Mouse (Mus musculus) intestine, postnatal 0 days (tissue): Measurements from ENCODE around the gene Dcaf10. TPM values are rescaled to one million over a fixed set of nuclear protein-coding genes. Genes with fewer than 3 reads are reported as not detected.
A peak's percentile ranks its signal among the peaks of the same experiment; 100 is the strongest.

Experiments used
- ATAC-seq: fragments of 200-750 bp; cut with Nextera tagmentation; 2 replicates; pipeline ENCODE4 v1.8.0; 2017; ENCODE audit warnings: mild to moderate bottlenecking, moderate TSS enrichment, moderate library complexity
- H3K27ac ChIP-seq: fragments of 300-500 bp; sonication (generic); 2 replicates; pipeline ENCODE4 v1.5.1; 2014; ENCODE audit warnings: mild to moderate bottlenecking, low read depth, low read length, moderate library complexity
- H3K27me3 ChIP-seq: fragments of 300-500 bp; sonication (generic); replicated peaks from 2 replicates; pipeline ENCODE4 v1.6.1; 2014; ENCODE audit warnings: low read length, mixed read lengths; ENCODE audit not compliant: control insufficient read depth, insufficient read depth
- H3K36me3 ChIP-seq: fragments of 300-500 bp; sonication (generic); 2 replicates; pipeline ENCODE4 v1.6.1; 2014; ENCODE audit warnings: mild to moderate bottlenecking, moderate library complexity; ENCODE audit not compliant: control insufficient read depth, insufficient read depth
- H3K4me1 ChIP-seq: fragments of 300-500 bp; sonication (generic); replicated peaks from 2 replicates; pipeline ENCODE4 v1.6.1; 2014; ENCODE audit warnings: antibody characterized with exemption, low read length, mixed read lengths; ENCODE audit not compliant: control insufficient read depth, insufficient read depth
- H3K4me2 ChIP-seq: fragments of 300-500 bp; sonication (generic); replicated peaks from 2 replicates; pipeline ENCODE4 v1.6.1; 2014; ENCODE audit warnings: low read depth, mild to moderate bottlenecking, moderate library complexity
- H3K4me3 ChIP-seq: fragments of 300-500 bp; sonication (generic); 2 replicates; pipeline ENCODE4 v1.5.1; 2014; ENCODE audit warnings: low read depth, low read length
- H3K9ac ChIP-seq: fragments of 300-500 bp; sonication (generic); 2 replicates; pipeline ENCODE4 v1.6.1; 2014; ENCODE audit warnings: mild to moderate bottlenecking, low read depth, low read length
- H3K9me3 ChIP-seq: fragments of 300-500 bp; sonication (generic); 2 replicates; pipeline ENCODE4 v1.6.1; 2016; ENCODE audit warnings: mixed run types; ENCODE audit not compliant: control insufficient read depth
- CTCF ChIP-seq: sonication (generic); IDR thresholded peaks from 2 replicates; pipeline ENCODE4 v1.5.1; 2016; ENCODE audit warnings: low read depth, mild to moderate bottlenecking, control low read depth, antibody characterized with exemption, moderate library complexity
- WGBS: fragments of 180-500 bp; shearing (Covaris S2); extraction: QIAGEN DNeasy Blood & Tissue Kit; methylation state at CpG from one replicate; pipeline ENCODE4 v1.1.7; 2014; 5-methylcytosine and 5-hydroxymethylcytosine counted together
- microRNA-seq: library from miRNA; unstranded; fragments of <30 nt; microRNA quantifications from one replicate; pipeline ENCODE4, GENCODE M21; 2016
- polyA plus RNA-seq: library from polyadenylated mRNA; unstranded; fragments of >200 nt; fragmentation: Nextera tagmentation; extraction: Ambion mirVana; gene quantifications from 2 replicates; pipeline ENCODE4 v1.2.1, GENCODE M21; 2015

Dcaf10 gene
- polyA plus RNA-seq, 1 experiment from 2014 or later = 9.8 TPM

DNA sequence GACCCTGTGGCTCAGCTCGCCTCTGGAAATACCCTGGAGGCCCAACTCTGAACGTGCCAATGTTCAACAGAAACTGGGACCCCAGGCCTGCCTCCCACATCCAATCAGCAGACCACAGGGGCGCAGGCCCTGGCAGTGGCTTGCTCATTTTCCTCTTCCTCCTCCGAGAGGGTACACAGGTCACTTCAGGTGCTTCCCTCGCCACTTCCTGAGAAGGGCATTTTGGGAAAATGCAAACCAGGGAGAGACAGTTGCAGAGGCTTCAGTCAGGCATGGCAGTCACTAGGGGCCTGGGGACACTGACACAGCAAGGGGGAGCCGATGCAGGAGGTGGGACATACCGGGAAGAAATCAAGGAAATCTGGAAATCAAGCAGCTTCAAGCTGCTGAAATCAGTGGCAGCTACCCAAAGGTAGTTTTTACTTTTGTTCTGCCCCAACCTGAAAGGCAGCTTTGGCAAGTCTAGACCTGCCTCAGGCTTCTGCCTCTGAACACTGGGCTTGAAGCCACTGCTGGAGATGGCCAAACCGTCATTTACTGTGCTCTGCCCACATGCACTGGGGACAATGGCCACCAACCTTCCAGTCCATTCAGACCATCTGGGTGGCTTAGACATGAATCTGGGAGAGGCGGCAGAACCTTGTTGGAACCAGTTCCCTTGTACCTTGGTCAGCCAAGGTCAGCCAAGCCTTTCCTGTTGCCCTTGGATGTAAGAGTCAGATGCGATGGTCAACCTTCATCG, 79.8 kb downstream of the Dcaf10 start:
- Histone ChIP-seq H3K9ac (no peak overlapping the region), H3K9me3 (no peaks in the 10 kb centered on the region), H3K36me3 (peaks cover 11% of the 10 kb centered on the region), H3K4me3 (no peak overlapping the region), H3K27ac (no peak overlapping the region), H3K4me1 (peaks cover 9% of the 10 kb centered on the region), H3K4me2 (no peak overlapping the region), H3K27me3 (no peaks in the 10 kb centered on the region)
- WGBS = 82% methylated on average over 11 of the region's 11 CpGs
- no peak for ATAC-seq
- no peak for TF ChIP-seq CTCF

DNA sequence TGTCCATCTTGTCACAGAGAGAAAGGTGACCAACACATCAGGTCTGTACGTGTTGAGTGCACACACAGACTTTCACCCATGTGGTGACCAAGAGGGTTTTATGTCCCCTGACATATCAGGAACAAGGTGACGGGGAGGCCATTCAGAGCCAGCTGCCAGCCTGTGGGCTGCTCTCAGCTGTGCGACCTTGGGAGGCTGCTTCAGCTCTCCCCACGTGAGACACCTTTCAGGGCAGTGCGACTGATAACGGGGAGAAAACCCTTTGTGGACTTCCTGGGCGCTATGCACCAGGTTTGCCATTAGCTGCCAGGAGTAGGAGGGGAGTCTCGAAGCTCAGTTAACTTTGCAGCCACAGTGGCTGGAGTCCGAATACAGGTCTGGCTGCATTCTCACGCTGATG, 80.7 kb downstream of the Dcaf10 start:
- no peak for TF ChIP-seq CTCF
- no peaks in the 10 kb centered on the region for H3K9me3 ChIP-seq
- no peak overlapping the region for H3K4me3 ChIP-seq
- ATAC-seq = 0 out of 2 replicates have a peak, but pooled peaks have one; percentile 17
- H3K9ac ChIP-seq = no peak overlapping the region
- H3K27ac ChIP-seq = no peak overlapping the region
- 70% methylated on average over 10 of the region's 10 CpGs for WGBS
- H3K36me3 ChIP-seq = peaks cover 16% of the 10 kb centered on the region
- peaks cover 9% of the 10 kb centered on the region for H3K4me1 ChIP-seq
- no peaks in the 10 kb centered on the region for H3K27me3 ChIP-seq
- no peak overlapping the region for H3K4me2 ChIP-seq

DNA sequence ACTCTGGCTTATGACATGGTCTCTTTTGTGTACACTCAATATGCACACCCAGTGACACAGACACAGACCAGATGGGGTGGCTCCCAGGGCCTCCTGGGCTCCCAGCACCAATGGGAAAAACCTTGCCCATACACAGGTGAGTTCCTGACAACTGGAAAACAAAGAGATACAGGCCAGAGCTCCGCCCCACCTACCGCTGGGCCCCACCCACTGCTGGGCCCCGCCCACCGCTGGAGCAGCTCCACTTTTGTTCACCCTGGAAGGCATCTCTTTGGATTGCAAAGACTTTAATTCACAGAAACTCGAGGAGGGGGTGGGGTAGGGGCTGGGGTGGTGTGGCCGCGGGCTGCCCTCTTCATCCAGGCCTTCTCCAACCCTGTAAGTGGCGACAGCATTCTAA, 81.5 kb downstream of the Dcaf10 start:
- peaks cover 9% of the 10 kb centered on the region for H3K4me1 ChIP-seq
- H3K9ac ChIP-seq = no peak overlapping the region
- peak; percentile 48; the same call in 1 of the 2 replicates for ATAC-seq
- H3K4me3 ChIP-seq = no peak overlapping the region
- H3K36me3 ChIP-seq = peaks cover 16% of the 10 kb centered on the region
- peak overlapping the region; percentile 21; the same call in 1 of the 2 replicates for H3K27ac ChIP-seq
- no peak for TF ChIP-seq CTCF
- H3K27me3 ChIP-seq = no peaks in the 10 kb centered on the region
- WGBS = 35% methylated on average over 8 of the region's 8 CpGs
- H3K9me3 ChIP-seq = no peaks in the 10 kb centered on the region
- H3K4me2 ChIP-seq = no peak overlapping the region

DNA sequence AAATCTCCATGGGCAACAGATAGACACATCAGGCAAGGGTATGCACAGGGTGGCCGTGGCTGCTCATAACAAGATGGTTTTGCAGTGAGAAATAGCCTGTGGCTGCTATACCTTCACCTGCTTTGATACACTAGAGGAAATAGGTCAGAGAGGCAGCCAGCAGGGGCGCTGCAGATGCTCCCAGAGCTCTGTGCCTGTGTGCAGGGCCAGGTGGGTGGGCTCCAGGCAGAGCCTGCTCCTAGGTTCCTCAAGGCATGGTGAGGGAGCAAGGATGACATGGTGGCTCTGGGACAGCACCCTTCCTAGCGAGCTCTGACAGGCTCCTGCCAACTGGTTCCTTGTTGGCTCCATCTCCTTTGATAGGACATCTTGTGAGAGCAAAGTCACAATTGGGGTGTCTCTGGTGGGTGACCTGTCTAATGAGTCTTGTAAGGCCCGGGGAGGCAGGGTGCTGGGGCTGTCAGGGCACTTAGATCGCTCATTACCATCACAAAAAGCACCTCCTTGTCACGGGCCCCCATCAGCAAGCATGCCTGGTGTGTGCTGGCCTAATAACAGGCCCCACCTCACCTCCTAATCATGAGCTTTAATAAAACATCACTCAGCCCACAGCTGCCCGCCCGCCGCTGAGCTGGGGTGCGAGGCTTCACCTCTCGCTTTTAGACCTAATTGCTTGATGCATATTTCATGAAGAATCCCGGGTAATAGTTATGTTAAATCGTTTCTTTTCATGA, 85.0 kb downstream of the Dcaf10 start:
- 79% methylated on average over 13 of the region's 13 CpGs for WGBS
- Histone ChIP-seq H3K9me3 (no peaks in the 10 kb centered on the region), H3K4me1 (peaks cover 9% of the 10 kb centered on the region), H3K27me3 (no peaks in the 10 kb centered on the region), H3K36me3 (peaks cover 14% of the 10 kb centered on the region), H3K4me3 (no peak overlapping the region), H3K4me2 (no peak overlapping the region), H3K9ac (no peak overlapping the region), H3K27ac (no peak overlapping the region)
- no peak for ATAC-seq
- TF ChIP-seq CTCF = peak; percentile 70

Small RNAs within 50 kb of the gene (microRNA-seq; reads per million reads assigned to microRNA genes)
- not detected for gene Gm25692

Other genes with a start within 250 kb of the Dcaf10 start
- gene Tomm5, start 234.0 kb upstream of the Dcaf10 start, polyA plus RNA-seq = 256 and 274 TPM in 2 replicates
- gene Frmpd1, start 157.2 kb upstream of the Dcaf10 start, polyA plus RNA-seq = 0.18 and 0.20 TPM in 2 replicates
- gene Trmt10b, start 45.0 kb upstream of the Dcaf10 start, polyA plus RNA-seq = 8.6 and 11.0 TPM in 2 replicates
- gene Exosc3, start 631 bp downstream of the Dcaf10 start, polyA plus RNA-seq = 43.4 and 45.4 TPM in 2 replicates
- 39.7 and 40.9 TPM in 2 replicates for gene Slc25a51, start 66.7 kb downstream of the Dcaf10 start, polyA plus RNA-seq
- gene Shb, start 190.4 kb downstream of the Dcaf10 start, polyA plus RNA-seq = 7.2 and 7.5 TPM in 2 replicates